In genomic region chr5:93205371-93206108, GRCm38 (mm10) we compare ENCODE assay signal across 8 mouse cellular contexts. TPM values are rescaled to one million over a fixed set of nuclear protein-coding genes. Genes with fewer than 3 reads are reported as not detected.
A peak's percentile ranks its signal among the peaks of the same experiment; 100 is the strongest.
DNase-seq lines count a peak whose midpoint lies in the region; ATAC-seq and TF ChIP-seq lines count a peak whose summit lies in the region.

No protein-coding gene starts in this region.

- under 1% methylated on average over 51 of the region's 63 CpGs for WGBS in forebrain, embryonic 10.5 days
- under 1% methylated on average over 57 of the region's 63 CpGs for WGBS in heart, embryonic 16.5 days
- under 1% methylated on average over 61 of the region's 63 CpGs for WGBS in liver, embryonic 16.5 days (ENCODE audit: insufficient replicate concordance)
- WGBS in neural tube, embryonic 12.5 days = under 1% methylated on average over 59 of the region's 63 CpGs

- H3K27me3 ChIP-seq in CH12.LX (replicated peaks) = no peaks in the 10 kb centered on the region
- no peaks in the 10 kb centered on the region for H3K27me3 ChIP-seq in forebrain, embryonic 10.5 days (ENCODE audit: poor library complexity, severe bottlenecking)
- no peaks in the 10 kb centered on the region for H3K27me3 ChIP-seq in heart, embryonic 16.5 days (ENCODE audit: control insufficient read depth, insufficient read depth, low read length)
- H3K27me3 ChIP-seq in liver, embryonic 16.5 days (ENCODE audit: control insufficient read depth, insufficient read depth, low read depth, low read length) = no peaks in the 10 kb centered on the region
- H3K27me3 ChIP-seq in neural tube, embryonic 12.5 days (replicated peaks) = no peaks in the 10 kb centered on the region
- no peaks in the 10 kb centered on the region for H3K27me3 ChIP-seq in testis, adult 2 months (ENCODE audit: control insufficient read depth, insufficient read depth, low read length)

- no peak for TF ChIP-seq RAD21 in CH12.LX (IDR thresholded peaks at IDR 0.05; ENCODE audit: low read depth, low read length)

- H3K36me3 ChIP-seq in CH12.LX (replicated peaks in 1 of 2; ENCODE audit: control insufficient read depth in 1 of 2, insufficient read depth in 1 of 2, low read length in 1 of 2) = peaks cover 7 to 15% of the 10 kb centered on the region in 2 experiments
- H3K36me3 ChIP-seq in forebrain, embryonic 10.5 days (replicated peaks) = peaks cover 18% of the 10 kb centered on the region
- H3K36me3 ChIP-seq in heart, embryonic 16.5 days (ENCODE audit: control insufficient read depth, insufficient read depth) = peaks cover 10% of the 10 kb centered on the region
- H3K36me3 ChIP-seq in liver, embryonic 16.5 days (ENCODE audit: control insufficient read depth, insufficient read depth) = peaks cover 12% of the 10 kb centered on the region
- peaks cover 8% of the 10 kb centered on the region for H3K36me3 ChIP-seq in neural tube, embryonic 12.5 days
- H3K36me3 ChIP-seq in testis, adult 2 months (ENCODE audit: control insufficient read depth, insufficient read depth, low read length) = no peaks in the 10 kb centered on the region; the same call in 1 of the 2 replicates

- H3K79me2 ChIP-seq in CH12.LX (replicated peaks; ENCODE audit: control insufficient read depth, extremely low read depth, insufficient read depth, poor library complexity, severe bottlenecking) = peaks cover 26% of the 10 kb centered on the region

- peak; percentile 46 for DNase-seq in CH12.LX (ENCODE audit: extremely low read depth)
- peak; percentile 47 for DNase-seq in c-Kit-negative CD71-positive TER-119-positive erythroid progenitor cells, embryonic 14.5 days (ENCODE audit: low read depth, low spot score)
- DNase-seq in forebrain, embryonic 10.5 days (ENCODE audit: extremely low spot score, low spot score) = peak; percentile 35
- DNase-seq in kidney, postnatal 25 days = peak; percentile 58 to 82

- dilution Hi-C loops in CH12.LX (cut with MboI; ENCODE audit: extremely low pct_ligation_motif_present, extremely low pct_unique_long_range_greater_than_20kb, low sequenced_read_pairs) = no loop called here

- peaks cover 0 to 26% of the 10 kb centered on the region in 2 experiments; a peak in 2 of 4 replicates for H3K4me1 ChIP-seq in CH12.LX (ENCODE audit: control insufficient read depth in 1 of 2, insufficient read depth in 2 of 2)
- H3K4me1 ChIP-seq in forebrain, embryonic 10.5 days = peaks cover 33% of the 10 kb centered on the region
- H3K4me1 ChIP-seq in heart, embryonic 16.5 days (ENCODE audit: control insufficient read depth, insufficient read depth, low read length) = peaks cover 16% of the 10 kb centered on the region
- peaks cover 13% of the 10 kb centered on the region for H3K4me1 ChIP-seq in liver, embryonic 16.5 days (ENCODE audit: control insufficient read depth, low read depth, low read length)
- peaks cover 11% of the 10 kb centered on the region; the same call in 1 of the 2 replicates for H3K4me1 ChIP-seq in neural tube, embryonic 12.5 days
- no peaks in the 10 kb centered on the region for H3K4me1 ChIP-seq in testis, adult 2 months (ENCODE audit: control insufficient read depth, insufficient read depth, low read length)

- peak overlapping the region; percentile 72 to 97 (median 96) for H3K4me3 ChIP-seq in CH12.LX (replicated peaks in 1 of 3; ENCODE audit: low read depth in 2 of 3, low read length in 2 of 3, poor library complexity in 1 of 3)
- peak overlapping the region; percentile 88 for H3K4me3 ChIP-seq in forebrain, embryonic 10.5 days
- peak overlapping the region; percentile 96 for H3K4me3 ChIP-seq in heart, embryonic 16.5 days (ENCODE audit: low read length)
- peak overlapping the region; percentile 90 for H3K4me3 ChIP-seq in liver, embryonic 16.5 days (ENCODE audit: low read depth, low read length)
- peak overlapping the region; percentile 92 for H3K4me3 ChIP-seq in neural tube, embryonic 12.5 days
- H3K4me3 ChIP-seq in testis, adult 2 months (ENCODE audit: control insufficient read depth, low read depth, low read length) = peak overlapping the region; percentile 96

- no peaks in the 10 kb centered on the region for H3K9me3 ChIP-seq in CH12.LX (replicated peaks; ENCODE audit: low read length)
- H3K9me3 ChIP-seq in forebrain, embryonic 10.5 days = no peaks in the 10 kb centered on the region
- H3K9me3 ChIP-seq in heart, embryonic 16.5 days (replicated peaks; ENCODE audit: control insufficient read depth, low read length) = no peaks in the 10 kb centered on the region
- H3K9me3 ChIP-seq in liver, embryonic 16.5 days (replicated peaks; ENCODE audit: control insufficient read depth, low read length) = no peaks in the 10 kb centered on the region
- no peaks in the 10 kb centered on the region for H3K9me3 ChIP-seq in neural tube, embryonic 12.5 days

- H3K9ac ChIP-seq in CH12.LX (ENCODE audit: insufficient read depth, low read depth) = peak overlapping the region; percentile 92
- H3K9ac ChIP-seq in heart, embryonic 16.5 days (ENCODE audit: low read length) = peak overlapping the region; percentile 98
- peak overlapping the region; percentile 92 for H3K9ac ChIP-seq in liver, embryonic 16.5 days (ENCODE audit: low read depth, low read length)
- H3K9ac ChIP-seq in neural tube, embryonic 12.5 days = peak overlapping the region; percentile 97

- in situ Hi-C loops in CH12.LX (cut with MboI; ENCODE audit: low pct_ligation_motif_present, low pct_unique_long_range_greater_than_20kb, low sequenced_read_pairs) = no loop called here

- H3K4me2 ChIP-seq in CH12.LX (ENCODE audit: insufficient read depth, low read depth, poor library complexity, severe bottlenecking) = peak overlapping the region; percentile 90
- H3K4me2 ChIP-seq in heart, embryonic 16.5 days (ENCODE audit: low read depth, low read length) = peak overlapping the region; percentile 92
- peak overlapping the region; percentile 88 for H3K4me2 ChIP-seq in liver, embryonic 16.5 days (ENCODE audit: low read depth, low read length)
- peak overlapping the region; percentile 85 for H3K4me2 ChIP-seq in neural tube, embryonic 12.5 days (replicated peaks)

- ATAC-seq in heart, embryonic 16.5 days (replicated peaks; ENCODE audit: extremely low read depth, insufficient read depth, low FRiP score) = peak; percentile 67
- ATAC-seq in liver, embryonic 16.5 days (ENCODE audit: low read depth) = peak; percentile 51
- ATAC-seq in neural tube, embryonic 12.5 days (ENCODE audit: low FRiP score, low read depth) = peak; percentile 57

- peak overlapping the region; percentile 59 for H3K27ac ChIP-seq in CH12.LX (ENCODE audit: insufficient read depth, low read depth)
- H3K27ac ChIP-seq in forebrain, embryonic 10.5 days = peak overlapping the region; percentile 98
- peak overlapping the region; percentile 91 for H3K27ac ChIP-seq in heart, embryonic 16.5 days (ENCODE audit: low read length)
- peak overlapping the region; percentile 89 for H3K27ac ChIP-seq in liver, embryonic 16.5 days (ENCODE audit: low read length)
- peak overlapping the region; percentile 81 for H3K27ac ChIP-seq in neural tube, embryonic 12.5 days
- H3K27ac ChIP-seq in testis, adult 2 months (ENCODE audit: control insufficient read depth, insufficient read depth, low read depth, low read length) = peak overlapping the region; percentile 74

- TF ChIP-seq POLR2A in CH12.LX (IDR thresholded peaks at IDR 0.05; ENCODE audit: low read depth, low read length) = no peak; the same call in 1 of the 2 replicates
- peak; percentile 36; the same call in 1 of the 2 replicates for TF ChIP-seq POLR2A in testis, adult 2 months (IDR thresholded peaks at IDR 0.05; ENCODE audit: control insufficient read depth, low read depth, low read length)

- no peak for TF ChIP-seq EP300 in CH12.LX (IDR thresholded peaks at IDR 0.05; ENCODE audit: low read length)

- no peak for TF ChIP-seq CTCF in CH12.LX (conservative IDR thresholded peaks at IDR 0.05 in 1 of 2, IDR thresholded peaks at IDR 0.05 in 1 of 2; ENCODE audit: low read depth in 2 of 2, low read length in 2 of 2)
- no peak for TF ChIP-seq CTCF in testis, adult 2 months (IDR thresholded peaks at IDR 0.05; ENCODE audit: control insufficient read depth, insufficient read depth, insufficient replicate concordance, low read depth, low read length)

TF ChIP-seq in CH12.LX, 34 proteins besides CTCF, POLR2A, EP300 and RAD21 (continues in another document):
- TF ChIP-seq TCF12 (IDR thresholded peaks at IDR 0.05; ENCODE audit: low read depth, low read length) = no peak
- TF ChIP-seq BHLHE40 (IDR thresholded peaks at IDR 0.05; ENCODE audit: low read depth, low read length) = no peak
- TF ChIP-seq UBTF (IDR thresholded peaks at IDR 0.05; ENCODE audit: low read depth, low read length) = no peak
- TF ChIP-seq ELF1 (IDR thresholded peaks at IDR 0.05; ENCODE audit: low read depth, low read length) = no peak
- no peak for TF ChIP-seq ZKSCAN1 (IDR thresholded peaks at IDR 0.05; ENCODE audit: borderline replicate concordance, low read depth, low read length)
- no peak for TF ChIP-seq NRF1 (IDR thresholded peaks at IDR 0.05; ENCODE audit: low read depth, low read length)
- TF ChIP-seq IRF4 (IDR thresholded peaks at IDR 0.05; ENCODE audit: low read depth, low read length) = no peak
- no peak for TF ChIP-seq MYC (IDR thresholded peaks at IDR 0.05; ENCODE audit: low read depth, low read length)
- no peak for TF ChIP-seq TBP (conservative IDR thresholded peaks at IDR 0.05; ENCODE audit: low read depth, low read length)
- TF ChIP-seq ZC3H11A (IDR thresholded peaks at IDR 0.05; ENCODE audit: low read depth, low read length) = no peak
- TF ChIP-seq CHD2 (IDR thresholded peaks at IDR 0.05; ENCODE audit: low read length) = 0 out of 2 replicates have a peak, but pooled peaks have one; percentile 24

RNA-seq across cellular contexts. Expression of gene Ccni, which starts 0.8 kb away (rescaled TPM):
- total RNA-seq in CH12.LX (2012; rRNA removed) = 30.1 and 34.7 TPM in 2 replicates
- total RNA-seq in CH12.LX (2014; rRNA removed) = 91.6 and 93.3 TPM in 2 replicates
- 59.5 and 82.1 TPM in 2 replicates for polyA plus RNA-seq in CH12.LX (2012; ENCODE audit: insufficient read length, low read depth)
- 107 and 108 TPM in 2 replicates for polyA plus RNA-seq in forebrain, embryonic 10.5 days (2016; fragmentation: Nextera tagmentation; extraction: Ambion mirVana)
- polyA plus RNA-seq in heart, embryonic 16.5 days (2015; fragmentation: Nextera tagmentation; extraction: Ambion mirVana) = 79.2 and 84.1 TPM in 2 replicates
- 31.6 and 34.0 TPM in 2 replicates for polyA plus RNA-seq in liver, embryonic 16.5 days (2015; fragmentation: Nextera tagmentation; extraction: Ambion mirVana)
- 143 and 165 TPM in 2 replicates for polyA plus RNA-seq in neural tube, embryonic 12.5 days (2016; fragmentation: Nextera tagmentation; extraction: Ambion mirVana)
- 138 and 146 TPM in 2 replicates for polyA plus RNA-seq in testis, adult 2 months (2012; rRNA removed)

RNA-seq across cellular contexts. Expression of gene 2010109A12Rik, which starts 0.8 kb away (rescaled TPM):
- total RNA-seq in CH12.LX (2012; rRNA removed) (0.25 and 0.42 TPM in 2 replicates), CH12.LX (2014; rRNA removed) (not detected in 2 replicates)
- polyA plus RNA-seq in CH12.LX (2012; ENCODE audit: insufficient read length, low read depth) = 0.38 TPM in 1 of 2 replicates, not detected in the other
- 1.1 and 1.6 TPM in 2 replicates for polyA plus RNA-seq in forebrain, embryonic 10.5 days (2016; fragmentation: Nextera tagmentation; extraction: Ambion mirVana)
- polyA plus RNA-seq in heart, embryonic 16.5 days (2015; fragmentation: Nextera tagmentation; extraction: Ambion mirVana) = 1.4 and 2.0 TPM in 2 replicates
- 1.9 and 2.0 TPM in 2 replicates for polyA plus RNA-seq in liver, embryonic 16.5 days (2015; fragmentation: Nextera tagmentation; extraction: Ambion mirVana)
- polyA plus RNA-seq in neural tube, embryonic 12.5 days (2016; fragmentation: Nextera tagmentation; extraction: Ambion mirVana) = 1.2 and 2.0 TPM in 2 replicates
- polyA plus RNA-seq in testis, adult 2 months (2012; rRNA removed) = 4.4 and 8.5 TPM in 2 replicates

Comparison
In these comparisons a context has a peak if more than half of its experiments do, and no peak if none do; other contexts are left out.
1. Peak in every context shown above with its lines: DNase-seq, ATAC-seq, H3K4me3 ChIP-seq and H3K27ac ChIP-seq.